Mouse (Mus musculus) lung, postnatal 0 days (tissue): Measurements from ENCODE around the gene Ptgir. TPM values are rescaled to one million over a fixed set of nuclear protein-coding genes. Genes with fewer than 3 reads are reported as not detected.

ENCODE experiments used
- ATAC-seq: fragments of 200-750 bp; cut with Nextera tagmentation; 2 replicates; pipeline ENCODE4 v1.8.0; 2017; ENCODE audit warnings: moderate library complexity
- DNase-seq: peaks from one replicate; pipeline ENCODE4 v3.0.0-alpha.2; 2016; ENCODE audit warnings: low spot score
- H3K27ac ChIP-seq: fragments of 300-500 bp; sonication (generic); 2 replicates; pipeline ENCODE4 v1.5.1; 2014; ENCODE audit warnings: antibody characterized with exemption, mild to moderate bottlenecking, low read length, mixed read lengths
- H3K27me3 ChIP-seq: fragments of 300-500 bp; sonication (generic); replicated peaks from 2 replicates; pipeline ENCODE4 v1.6.1; 2014; ENCODE audit warnings: low read length, mixed read lengths; ENCODE audit not compliant: insufficient read depth
- H3K36me3 ChIP-seq: fragments of 300-500 bp; sonication (generic); 2 replicates; pipeline ENCODE4 v1.6.1; 2014; ENCODE audit warnings: low read length, mixed read lengths; ENCODE audit not compliant: insufficient read depth
- H3K4me1 ChIP-seq: fragments of 300-500 bp; sonication (generic); 2 replicates; pipeline ENCODE4 v1.6.1; 2014; ENCODE audit warnings: antibody characterized with exemption, low read depth, low read length, mixed read lengths; ENCODE audit not compliant: insufficient read depth
- H3K4me2 ChIP-seq: fragments of 300-500 bp; sonication (generic); replicated peaks from 2 replicates; pipeline ENCODE4 v1.6.1; 2014; ENCODE audit warnings: low read depth, mild to moderate bottlenecking, low read length, moderate library complexity, mixed read lengths
- H3K4me3 ChIP-seq: fragments of 300-500 bp; sonication (generic); 2 replicates; pipeline ENCODE4 v1.5.1; 2014; ENCODE audit warnings: low read depth, low read length
- H3K9ac ChIP-seq: fragments of 300-500 bp; sonication (generic); replicated peaks from 2 replicates; pipeline ENCODE4 v1.6.1; 2014; ENCODE audit warnings: low read depth, mild to moderate bottlenecking
- H3K9me3 ChIP-seq: fragments of 300-500 bp; sonication (generic); 2 replicates; pipeline ENCODE4 v1.6.1; 2016; ENCODE audit warnings: low read length, mixed read lengths
- CTCF ChIP-seq: IDR thresholded peaks from 2 replicates; pipeline ENCODE4 v1.5.1; 2016; ENCODE audit warnings: antibody characterized with exemption, mild to moderate bottlenecking
- EP300 ChIP-seq: IDR thresholded peaks from 2 replicates; pipeline ENCODE4 v1.6.1; 2016; ENCODE audit warnings: antibody characterized with exemption, mild to moderate bottlenecking, control low read depth
- WGBS: fragments of 180-500 bp; shearing (Covaris S2); extraction: QIAGEN DNeasy Blood & Tissue Kit; methylation state at CpG from one replicate; pipeline ENCODE4 v1.1.7; 2014; 5-methylcytosine and 5-hydroxymethylcytosine counted together
- polyA plus RNA-seq: library from polyadenylated mRNA; unstranded; fragments of >200 nt; fragmentation: Nextera tagmentation; extraction: Ambion mirVana; gene quantifications from 2 replicates; pipeline ENCODE4 v1.2.1, GENCODE M21; 2015

Gene Ptgir
- polyA plus RNA-seq, 1 experiment from 2014 or later: 2.0 TPM

DNA sequence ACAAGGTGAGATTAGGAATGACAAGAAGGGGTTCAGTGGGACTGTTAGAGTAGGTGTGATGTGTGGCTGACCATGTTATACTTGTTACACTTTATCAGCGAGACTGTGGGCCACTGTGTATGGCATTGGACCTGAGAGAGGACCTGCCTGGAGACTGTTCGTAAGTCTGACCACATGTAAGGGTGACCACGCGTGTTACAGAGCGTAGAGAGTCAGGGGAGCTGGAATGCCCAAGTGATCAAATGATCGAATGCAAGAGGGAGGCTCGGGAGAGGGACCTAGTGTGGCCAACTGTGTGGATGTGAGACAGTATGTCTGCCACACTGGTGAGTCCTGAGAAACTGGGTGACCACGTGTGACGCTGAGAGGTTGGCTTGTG is 13.9 kb upstream of the Ptgir start:
- no peaks in the 10 kb centered on the region for H3K36me3 ChIP-seq
- TF ChIP-seq CTCF (no peak), EP300 (no peak)
- WGBS: 33% methylated on average over 9 of the region's 9 CpGs
- 0 out of 2 replicates have a peak, but pooled peaks cover 3% of the 10 kb centered on the region for H3K4me1 ChIP-seq
- no peak overlapping the region for H3K4me3 ChIP-seq
- H3K27ac ChIP-seq: no peak overlapping the region
- H3K27me3 ChIP-seq: peaks cover 15% of the 10 kb centered on the region
- DNase-seq (no peak), ATAC-seq (no peak)
- H3K9ac ChIP-seq: no peak overlapping the region
- no peak overlapping the region for H3K4me2 ChIP-seq
- H3K9me3 ChIP-seq: no peaks in the 10 kb centered on the region

DNA sequence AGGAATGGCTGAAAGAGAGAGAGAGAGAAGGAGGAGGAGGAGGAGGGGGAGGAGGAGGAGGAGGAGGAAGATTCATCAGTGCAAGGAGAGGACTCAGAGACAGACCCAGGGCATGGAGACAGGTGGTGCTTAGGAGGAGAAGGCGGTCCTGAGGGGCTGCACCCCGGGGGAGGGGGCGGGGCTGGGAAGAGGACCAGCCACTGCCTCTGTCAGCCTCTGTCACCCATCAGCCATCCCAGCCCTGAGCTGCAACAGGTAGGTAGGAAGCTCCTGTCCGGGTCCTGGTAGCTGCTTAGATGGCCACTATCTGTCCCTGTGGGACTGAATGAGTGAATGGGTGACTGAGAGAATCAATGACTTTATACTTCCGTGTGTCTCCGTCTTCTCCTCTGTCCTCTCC is 12.7 kb upstream of the Ptgir start:
- TF ChIP-seq CTCF (no peak), EP300 (no peak)
- DNase-seq: no peak
- 14% methylated on average over 6 of the region's 6 CpGs for WGBS
- Histone ChIP-seq H3K4me2 (no peak overlapping the region), H3K36me3 (no peaks in the 10 kb centered on the region), H3K27me3 (peaks cover 15% of the 10 kb centered on the region), H3K9me3 (no peaks in the 10 kb centered on the region), H3K9ac (no peak overlapping the region), H3K4me3 (no peak overlapping the region), H3K27ac (no peak overlapping the region), H3K4me1 (0 out of 2 replicates have a peak, but pooled peaks cover 3% of the 10 kb centered on the region)
- ATAC-seq: no peak

DNA sequence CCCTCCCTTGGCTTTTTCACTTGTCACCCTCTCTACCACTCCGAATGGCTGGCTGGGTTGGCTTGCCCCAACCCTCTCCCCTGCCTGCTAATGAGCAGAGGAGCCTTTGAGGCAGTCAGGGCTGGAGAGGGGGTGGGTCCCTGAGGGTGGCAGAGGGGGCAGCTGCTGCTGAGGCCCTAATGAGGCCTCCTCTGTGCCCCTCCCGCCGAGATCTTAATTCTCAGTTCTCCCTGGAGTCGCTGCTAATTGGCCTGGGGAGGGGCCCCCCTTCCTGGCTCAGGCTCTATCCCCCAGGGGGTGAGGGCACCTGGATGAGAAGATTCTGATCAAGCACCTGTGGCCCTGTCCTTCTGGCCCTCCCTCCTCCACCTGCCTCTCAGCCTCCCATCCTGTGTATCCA is 12.0 kb upstream of the Ptgir start:
- TF ChIP-seq EP300: no peak
- no peak for TF ChIP-seq CTCF
- H3K9me3 ChIP-seq: no peaks in the 10 kb centered on the region
- ATAC-seq (no peak), DNase-seq (no peak)
- no peak overlapping the region for H3K27ac ChIP-seq
- WGBS: 11% methylated on average over 4 of the region's 4 CpGs
- H3K36me3 ChIP-seq: no peaks in the 10 kb centered on the region
- no peak overlapping the region for H3K4me3 ChIP-seq
- H3K4me2 ChIP-seq: no peak overlapping the region
- peaks cover 15% of the 10 kb centered on the region for H3K27me3 ChIP-seq
- no peak overlapping the region for H3K9ac ChIP-seq
- 0 out of 2 replicates have a peak, but pooled peaks cover 3% of the 10 kb centered on the region for H3K4me1 ChIP-seq

DNA sequence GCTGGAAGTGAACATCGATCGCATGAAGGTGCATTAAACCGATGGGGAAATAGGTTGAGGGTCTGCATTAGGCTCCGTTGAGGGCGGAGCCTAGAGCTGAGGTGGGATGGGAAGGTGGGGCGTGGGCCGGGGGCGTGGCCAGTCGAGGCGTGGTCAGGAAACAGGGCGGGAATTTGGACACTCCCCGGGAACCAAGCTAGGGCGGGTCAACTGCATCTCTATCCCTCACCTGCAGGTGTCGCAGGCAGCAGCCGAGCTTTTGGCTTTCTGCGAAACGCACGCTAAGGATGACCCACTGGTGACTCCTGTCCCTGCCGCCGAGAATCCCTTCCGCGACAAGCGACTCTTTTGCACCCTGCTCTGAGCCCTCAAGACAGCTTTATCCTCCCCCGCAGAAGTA is 11.3 kb upstream of the Ptgir start:
- Histone ChIP-seq H3K4me1 (0 out of 2 replicates have a peak, but pooled peaks cover 3% of the 10 kb centered on the region), H3K9me3 (no peaks in the 10 kb centered on the region), H3K4me2 (peak overlapping the region; percentile 27), H3K4me3 (no peak overlapping the region), H3K36me3 (no peaks in the 10 kb centered on the region), H3K9ac (no peak overlapping the region), H3K27ac (no peak overlapping the region), H3K27me3 (peaks cover 15% of the 10 kb centered on the region)
- WGBS: 1% methylated on average over 24 of the region's 24 CpGs
- ATAC-seq (peak; percentile 14; the same call in 1 of the 2 replicates), DNase-seq (peak; percentile 82)
- TF ChIP-seq CTCF (peak; percentile 91), EP300 (no peak)

DNA sequence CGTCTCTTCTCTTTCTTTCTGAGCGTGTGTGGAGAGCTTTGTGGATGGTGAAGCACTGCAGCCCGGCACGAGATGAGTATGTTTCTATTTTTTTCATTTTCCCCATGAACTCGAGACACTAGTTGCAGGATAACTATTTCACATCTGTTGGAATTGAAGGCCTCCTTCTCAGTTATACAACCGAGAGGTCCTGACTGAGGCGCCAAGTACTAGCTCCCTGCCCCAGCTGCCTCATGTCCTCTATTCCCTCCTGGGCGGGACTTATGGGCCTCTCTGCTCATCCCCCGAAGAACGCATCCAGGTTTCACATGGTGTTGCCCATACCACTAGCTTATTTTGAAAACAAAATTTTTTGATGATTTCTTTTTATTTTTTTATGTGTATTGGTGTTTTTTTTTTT is 10.8 kb upstream of the Ptgir start:
- Histone ChIP-seq H3K27ac (no peak overlapping the region), H3K4me1 (0 out of 2 replicates have a peak, but pooled peaks cover 3% of the 10 kb centered on the region), H3K36me3 (no peaks in the 10 kb centered on the region), H3K9ac (no peak overlapping the region), H3K4me2 (peak overlapping the region; percentile 27), H3K4me3 (no peak overlapping the region), H3K9me3 (no peaks in the 10 kb centered on the region), H3K27me3 (peaks cover 15% of the 10 kb centered on the region)
- WGBS: 33% methylated on average over 10 of the region's 10 CpGs
- TF ChIP-seq EP300 (no peak), CTCF (no peak)
- ATAC-seq (no peak), DNase-seq (no peak)

DNA sequence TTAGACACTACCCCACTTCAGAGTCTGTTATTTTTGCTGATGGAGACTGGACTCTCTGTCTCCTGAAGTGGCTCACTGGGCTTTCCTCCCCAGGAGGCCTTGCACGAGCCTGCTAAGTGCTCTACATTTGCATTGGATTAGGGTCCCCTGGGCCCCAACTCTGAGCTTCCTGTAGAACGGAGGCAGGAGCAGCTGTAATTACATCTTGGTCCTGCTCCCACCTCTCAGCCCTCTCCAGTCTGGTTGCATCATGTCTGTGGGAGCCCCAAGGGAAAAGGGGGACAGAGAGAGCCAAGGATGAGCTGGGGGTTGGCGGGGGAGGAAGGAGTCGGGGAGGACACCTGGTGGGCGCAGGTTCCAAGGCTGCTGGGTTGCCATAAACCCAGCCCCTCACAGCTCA is 5.8 kb upstream of the Ptgir start:
- no peaks in the 10 kb centered on the region for H3K9me3 ChIP-seq
- ATAC-seq (no peak), DNase-seq (no peak)
- TF ChIP-seq EP300 (no peak), CTCF (no peak)
- H3K4me3 ChIP-seq: no peak overlapping the region
- 35% methylated on average over 5 of the region's 5 CpGs for WGBS
- H3K27me3 ChIP-seq: no peaks in the 10 kb centered on the region
- H3K36me3 ChIP-seq: no peaks in the 10 kb centered on the region
- no peaks in the 10 kb centered on the region for H3K4me1 ChIP-seq
- H3K27ac ChIP-seq: no peak overlapping the region
- no peak overlapping the region for H3K9ac ChIP-seq
- no peak overlapping the region for H3K4me2 ChIP-seq

DNA sequence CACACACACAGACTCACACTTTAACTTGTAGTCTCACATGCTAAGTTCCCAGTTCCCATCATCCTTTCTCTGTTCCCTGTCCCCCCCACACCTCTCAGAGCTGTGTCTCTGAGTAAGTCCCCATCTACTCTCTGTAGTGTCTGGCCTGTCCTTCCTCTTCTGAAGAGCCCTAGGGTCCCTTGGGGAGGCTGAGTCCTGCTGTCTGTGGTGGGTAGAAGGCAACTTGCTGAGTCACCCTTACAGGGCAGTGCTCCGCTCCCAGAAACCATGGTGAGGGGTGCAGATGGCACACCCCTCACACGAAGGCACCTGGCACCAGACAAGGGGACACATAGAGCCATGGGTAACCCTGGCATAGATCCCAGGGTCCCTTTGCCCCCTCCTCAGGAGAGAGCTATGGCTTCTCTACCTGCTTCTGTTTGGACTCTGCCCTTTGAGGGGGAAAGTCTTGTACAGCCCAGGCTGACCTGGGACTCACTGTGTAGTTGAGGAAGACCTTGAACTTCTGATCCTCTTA is 2.8 kb upstream of the Ptgir start:
- no peaks in the 10 kb centered on the region for H3K9me3 ChIP-seq
- WGBS: 73% methylated on average over 2 of the region's 2 CpGs
- no peak overlapping the region for H3K9ac ChIP-seq
- ATAC-seq (no peak), DNase-seq (no peak)
- H3K4me1 ChIP-seq: peaks cover 4% of the 10 kb centered on the region
- TF ChIP-seq EP300 (no peak), CTCF (no peak)
- no peak overlapping the region for H3K27ac ChIP-seq
- no peak overlapping the region for H3K4me2 ChIP-seq
- no peaks in the 10 kb centered on the region for H3K36me3 ChIP-seq
- no peaks in the 10 kb centered on the region for H3K27me3 ChIP-seq
- no peak overlapping the region for H3K4me3 ChIP-seq
